Mouse (Mus musculus) c-Kit-positive CD71-positive TER-119-negative erythroid progenitor cells, embryonic 14.5 days (primary cell): Measurements from ENCODE around the gene Tmtc3.
"Not testable (repeated sequence)": the region's sequence is repeated elsewhere in the genome, so short reads cannot be mapped to it uniquely, and the experiment has no call there.

Experiments used
- DNase-seq: peaks from one replicate; pipeline ENCODE4 v3.0.0-alpha.2; 2013; ENCODE audit warnings: low read depth

Gene Tmtc3

DNA sequence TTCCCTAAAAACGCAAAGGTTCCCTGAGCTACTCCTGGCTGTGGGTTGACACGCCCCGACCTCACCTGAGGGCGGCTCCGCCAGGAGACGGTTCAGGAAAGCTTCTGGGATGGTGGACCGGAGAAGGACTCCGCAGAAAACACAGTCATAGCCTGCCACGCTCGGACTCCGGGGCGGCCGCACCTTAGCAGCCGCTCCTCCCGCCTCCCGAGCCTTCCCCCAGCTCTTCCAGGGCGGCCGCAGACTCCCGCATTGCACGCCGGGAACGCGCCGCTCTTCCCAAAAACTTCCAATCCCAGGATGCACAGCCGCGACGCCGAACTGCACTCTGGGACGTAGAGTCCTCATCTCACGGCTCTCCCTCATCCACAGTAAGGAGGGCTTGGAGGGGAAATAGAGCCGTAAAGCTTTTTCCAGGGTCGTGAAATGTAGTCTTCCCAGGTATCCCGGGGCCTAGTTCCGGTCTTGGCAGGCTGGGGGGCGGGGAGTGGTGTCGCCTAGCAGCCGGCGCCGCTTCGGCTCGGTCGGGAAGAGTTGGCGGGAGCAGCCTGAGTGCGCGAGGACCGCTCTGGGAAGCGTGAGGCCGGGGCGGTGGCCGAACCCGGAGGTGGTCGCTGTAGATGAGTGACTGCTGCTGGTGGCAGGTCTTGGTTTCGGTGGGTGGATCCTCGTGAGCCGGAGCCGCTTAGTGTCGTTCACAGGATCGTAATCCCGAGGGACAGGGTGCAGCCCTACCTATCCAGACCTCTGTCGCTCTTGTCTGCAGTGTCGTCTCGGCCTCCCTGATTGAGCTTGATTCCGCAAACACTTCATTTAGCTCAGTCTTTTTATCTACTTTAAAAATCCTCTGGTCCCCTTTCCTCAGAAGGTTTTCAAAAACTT, at the start of gene Tmtc3, which contains the start of gene Cep290:
Gene Tmtc3, minus strand, starts transcription at position 254 of the 882 bp plus-strand sequence.
Gene Cep290, plus strand, starts transcription at position 462 of the 882 bp plus-strand sequence.
- DNase-seq: peak; percentile 93

DNA sequence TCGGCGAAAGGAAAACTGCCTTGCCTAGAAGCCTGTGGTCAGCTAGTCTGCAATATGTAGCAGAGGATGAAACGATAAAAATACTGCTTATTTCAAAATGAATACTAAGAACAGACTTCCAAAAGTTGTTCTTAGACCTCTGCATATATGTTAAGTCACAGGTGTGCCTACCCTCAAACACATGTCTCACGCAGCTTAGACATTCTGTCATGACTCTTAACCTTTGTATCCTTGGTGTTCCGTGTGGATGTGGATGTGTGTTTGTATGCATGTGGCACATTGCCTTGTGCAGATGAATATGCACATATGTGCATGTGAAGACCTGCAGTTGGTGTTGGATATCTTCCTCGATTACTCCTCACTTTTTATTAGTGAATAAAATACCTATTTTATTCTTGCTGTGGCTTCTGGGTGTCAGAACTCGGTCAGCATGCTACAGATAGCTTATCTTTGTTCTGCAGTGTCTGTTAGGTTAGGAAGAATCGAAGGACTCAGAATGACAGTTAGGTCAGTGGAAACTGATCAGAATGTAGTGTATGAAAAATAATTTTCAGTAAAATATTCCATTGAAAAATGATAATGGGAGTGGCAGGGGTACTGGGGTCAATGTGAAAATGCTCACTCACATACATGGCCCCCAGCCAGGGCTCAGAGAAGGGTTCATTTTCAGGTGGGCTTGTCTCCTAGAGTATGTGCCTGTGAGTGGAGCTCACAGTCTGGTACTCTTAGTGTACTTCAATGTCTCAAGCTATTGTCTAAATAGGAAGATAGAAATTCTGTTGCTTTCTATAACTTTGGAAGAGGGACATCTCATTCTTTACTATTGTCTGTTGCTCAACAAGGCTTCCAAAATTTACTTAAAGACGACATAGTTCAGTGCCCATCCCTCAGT, 37.6 kb upstream of the Tmtc3 start:
- peak; percentile 54 for DNase-seq

DNA sequence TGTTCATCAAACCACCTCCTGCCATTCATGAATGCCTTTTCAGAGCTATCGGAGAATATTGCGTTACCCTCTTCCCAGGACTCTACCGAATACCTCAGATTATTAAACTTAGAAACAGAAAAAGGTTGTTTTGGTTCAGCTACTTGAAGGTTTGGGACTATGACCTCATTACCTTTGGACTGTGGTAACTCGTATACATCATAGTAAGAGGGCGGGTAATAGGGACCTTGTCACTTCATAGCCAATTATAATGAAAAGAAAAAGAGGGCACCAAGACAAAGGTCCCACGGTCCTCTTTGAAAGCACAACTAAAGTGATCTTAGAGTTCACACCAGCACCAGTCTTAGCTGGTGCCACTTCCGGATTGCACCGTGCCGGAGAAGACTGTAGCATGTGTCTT, 35.2 kb upstream of the Tmtc3 start:
- DNase-seq: no peak

DNA sequence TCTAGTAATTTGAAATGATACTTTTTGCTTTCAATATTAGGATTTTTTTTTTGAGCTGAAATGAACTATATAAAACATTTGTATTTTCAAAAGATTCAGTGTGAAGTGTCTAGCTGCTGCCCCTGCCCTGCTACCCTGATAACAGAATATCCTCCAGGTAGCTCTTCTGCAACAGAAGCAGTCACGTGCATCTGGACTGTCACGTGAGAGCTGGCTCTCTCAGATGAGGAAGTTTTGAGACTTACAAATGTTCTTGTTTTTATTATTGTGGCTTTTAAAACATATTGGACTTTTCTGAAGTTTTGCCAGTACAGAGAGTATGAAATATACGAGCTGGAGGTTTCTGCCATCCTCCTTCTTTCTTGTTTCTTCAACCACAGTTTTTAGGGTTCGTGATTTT, 34.5 kb upstream of the Tmtc3 start:
- no peak for DNase-seq

DNA sequence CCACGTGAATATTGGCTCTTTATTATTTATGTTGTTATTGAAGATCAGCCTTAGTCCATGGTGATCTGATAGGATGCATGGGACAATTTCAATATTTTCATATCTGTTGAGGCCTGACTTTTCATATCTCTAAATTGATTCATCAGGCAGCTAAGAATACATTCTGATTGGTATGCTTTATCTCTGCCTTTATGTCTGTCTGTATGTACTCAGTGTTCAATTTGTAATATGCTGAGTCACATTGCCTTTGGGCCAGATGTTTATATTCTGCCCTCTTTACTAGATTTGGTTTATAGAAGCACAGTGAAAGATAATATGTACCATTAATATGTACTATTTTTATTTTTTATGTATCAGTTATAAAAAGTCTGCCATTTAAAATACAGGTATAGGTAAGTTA, 21.0 kb upstream of the Tmtc3 start:
- no peak for DNase-seq

DNA sequence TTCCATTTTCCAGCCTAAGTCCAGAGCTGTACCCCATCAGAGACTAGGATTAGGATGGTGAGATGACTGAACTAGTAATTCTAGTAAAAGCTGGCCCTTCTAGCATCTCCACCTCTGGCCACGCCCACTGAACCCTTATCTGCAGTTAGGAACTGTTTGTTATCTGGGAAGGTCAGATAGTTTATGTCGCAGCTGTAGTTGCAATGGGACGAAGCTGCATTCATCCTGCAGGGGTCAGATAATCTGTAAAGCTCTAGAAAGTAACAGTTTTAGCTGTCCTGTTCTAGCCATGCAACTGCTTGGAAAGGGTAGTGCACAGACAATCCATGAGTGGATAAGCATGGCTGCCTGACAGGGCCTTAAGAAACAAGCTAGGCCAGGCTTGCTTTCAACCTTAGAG, 11.2 kb upstream of the Tmtc3 start:
- DNase-seq: peak; percentile 93

DNA sequence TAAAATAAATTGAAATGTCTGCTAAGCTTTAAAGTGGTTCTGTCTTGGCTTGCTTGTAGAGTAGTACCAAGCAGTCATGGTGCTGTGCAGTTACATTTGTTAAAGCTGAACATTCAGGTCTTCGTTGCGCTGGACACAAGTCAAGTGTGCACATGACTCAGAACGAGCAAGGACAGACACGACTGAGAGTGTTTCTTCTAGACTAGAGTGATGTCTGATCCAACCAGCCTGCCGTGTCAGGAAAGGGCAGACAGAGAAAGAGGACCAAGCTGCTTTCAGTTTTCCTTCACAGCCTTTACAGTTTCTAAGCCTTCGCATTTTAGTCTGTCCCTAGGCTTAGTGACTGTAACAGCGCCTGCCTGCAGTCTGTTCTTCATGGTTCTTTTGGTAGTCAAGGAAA, 4.8 kb upstream of the Tmtc3 start:
- DNase-seq: no peak

DNA sequence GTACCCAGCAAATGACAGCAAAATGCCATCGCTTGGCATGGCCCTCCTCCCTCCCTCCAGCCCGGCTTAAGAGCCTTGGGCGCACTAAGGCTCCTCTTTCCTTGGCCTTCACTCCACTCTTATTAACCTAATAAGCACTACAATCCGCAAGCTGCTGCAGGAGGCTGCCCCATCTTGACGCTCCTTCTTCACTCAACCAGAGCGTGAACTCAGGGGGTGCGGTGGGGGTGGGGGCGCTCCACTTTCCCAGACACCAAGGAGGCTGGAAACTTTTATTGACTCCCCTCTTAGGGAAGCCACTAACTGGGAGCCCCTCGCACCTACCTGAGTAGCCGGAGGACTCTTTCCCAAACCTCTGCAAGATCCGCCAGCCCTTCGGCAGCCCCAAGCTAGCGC, 451 bp downstream of the Tmtc3 start:
- no peak for DNase-seq

DNA sequence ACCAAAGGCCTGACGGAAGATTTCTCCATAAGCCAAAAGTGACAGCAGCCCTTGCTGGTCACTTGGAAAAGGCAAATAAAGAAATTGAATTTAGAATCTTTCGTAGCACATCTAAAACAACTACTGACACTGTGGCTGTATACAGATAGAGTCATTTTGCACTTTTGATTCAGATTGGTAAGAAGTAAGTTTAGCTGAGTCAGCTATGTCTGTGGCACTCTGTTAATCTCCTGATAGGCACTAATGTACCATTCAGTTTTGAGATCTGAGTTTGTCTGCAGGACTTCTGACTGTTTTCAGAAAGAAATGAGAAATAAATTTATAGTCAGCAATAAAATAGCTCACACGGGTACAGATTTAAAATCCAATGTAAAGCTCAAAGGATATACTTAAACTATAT, 7.6 kb downstream of the Tmtc3 start:
- no peak for DNase-seq

DNA sequence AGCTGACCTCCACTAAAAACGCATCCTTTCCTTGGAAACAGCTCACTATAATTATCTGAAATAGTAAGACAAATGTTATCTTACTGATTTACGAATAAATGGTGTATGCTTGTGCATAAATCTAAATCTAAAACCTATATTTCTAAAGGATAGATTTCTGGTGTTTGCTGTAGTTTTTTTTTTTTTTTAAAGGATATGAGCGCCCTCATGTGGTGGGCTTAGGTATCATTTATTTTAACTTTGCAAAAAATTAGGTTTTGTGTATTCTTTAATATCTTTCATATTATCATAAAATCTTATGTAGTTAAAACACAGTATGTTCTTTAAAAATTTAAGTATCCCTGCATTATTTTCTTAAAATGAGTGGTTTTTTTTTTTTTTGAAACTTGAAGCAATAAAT, 12.1 kb downstream of the Tmtc3 start:
- no peak for DNase-seq

DNA sequence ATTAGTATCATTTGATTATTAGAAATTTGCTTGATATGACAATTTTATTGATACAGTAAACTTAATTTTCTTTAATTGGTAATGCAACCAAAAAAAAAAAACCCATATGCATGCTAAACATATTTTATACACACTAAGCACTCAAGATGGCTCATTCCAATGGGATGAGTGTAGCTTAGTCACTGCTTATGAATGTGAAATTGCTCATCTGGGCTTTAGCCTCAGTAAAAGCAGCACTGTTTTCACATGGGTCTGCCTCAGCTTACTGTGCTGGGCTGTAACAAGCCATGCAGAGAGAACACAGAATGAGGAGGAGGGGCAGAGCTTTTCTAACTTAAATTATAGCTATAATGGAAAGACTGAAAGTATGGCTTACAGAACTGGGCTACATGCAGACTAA, 26.6 kb downstream of the Tmtc3 start:
- DNase-seq: no peak

DNA sequence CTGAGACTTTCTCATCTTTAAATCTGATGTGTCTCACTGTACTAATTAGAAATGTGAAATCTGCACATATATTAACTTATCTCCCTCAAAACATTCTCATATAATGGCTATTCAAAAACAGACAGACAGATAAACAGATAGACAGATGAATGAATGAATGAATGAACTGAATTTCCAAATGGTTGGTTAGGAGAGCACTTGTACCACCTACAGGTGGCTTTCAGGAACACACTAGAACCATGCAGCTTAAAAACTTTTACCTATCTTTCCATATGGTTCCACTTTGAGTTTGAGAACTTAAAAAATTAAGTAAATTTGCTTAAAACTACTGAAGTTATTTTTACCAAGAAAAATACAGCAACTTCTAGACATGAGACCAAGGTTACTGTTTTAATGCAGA, 37.8 kb downstream of the Tmtc3 start:
- DNase-seq: no peak

DNA sequence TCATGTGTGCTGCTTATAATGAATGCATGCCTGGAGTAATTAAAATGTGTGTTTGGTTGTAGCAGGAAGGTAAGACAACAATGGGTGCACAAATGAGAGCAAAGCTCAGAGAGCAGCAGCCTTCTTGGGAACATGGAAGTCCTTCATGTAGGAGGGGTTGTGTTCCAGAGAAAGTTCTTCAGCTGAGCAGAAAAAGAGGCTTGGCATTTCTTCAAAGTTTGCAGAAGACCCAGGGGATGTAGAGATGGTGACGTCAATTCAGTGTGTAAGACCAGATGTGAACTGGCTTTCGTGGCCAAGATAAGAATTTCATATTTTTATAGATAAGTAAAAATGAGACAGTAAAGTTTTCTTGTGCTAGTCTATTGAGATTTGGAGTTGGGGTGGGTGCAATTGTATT, 59.6 kb downstream of the Tmtc3 start:
- DNase-seq: no peak

DNA sequence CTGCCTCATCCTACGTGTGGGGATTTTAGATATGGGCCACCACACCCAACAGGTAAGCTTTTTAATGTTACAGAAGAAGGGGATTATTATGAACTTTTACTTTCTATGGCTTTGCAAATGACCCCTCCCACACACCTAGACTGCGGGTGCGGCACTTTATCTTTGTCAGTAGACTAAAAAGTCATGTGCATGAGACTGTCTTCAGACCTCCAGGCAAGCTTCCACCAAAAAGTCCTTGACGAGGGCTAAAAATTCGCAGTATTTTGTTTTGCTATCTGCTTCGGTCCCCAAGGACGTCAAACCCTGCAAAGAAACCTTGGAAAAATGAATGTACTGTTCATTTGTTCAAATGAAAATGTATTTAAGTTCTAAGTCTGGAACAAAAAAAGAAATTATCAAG, 71.6 kb downstream of the Tmtc3 start:
- DNase-seq: no peak

DNA sequence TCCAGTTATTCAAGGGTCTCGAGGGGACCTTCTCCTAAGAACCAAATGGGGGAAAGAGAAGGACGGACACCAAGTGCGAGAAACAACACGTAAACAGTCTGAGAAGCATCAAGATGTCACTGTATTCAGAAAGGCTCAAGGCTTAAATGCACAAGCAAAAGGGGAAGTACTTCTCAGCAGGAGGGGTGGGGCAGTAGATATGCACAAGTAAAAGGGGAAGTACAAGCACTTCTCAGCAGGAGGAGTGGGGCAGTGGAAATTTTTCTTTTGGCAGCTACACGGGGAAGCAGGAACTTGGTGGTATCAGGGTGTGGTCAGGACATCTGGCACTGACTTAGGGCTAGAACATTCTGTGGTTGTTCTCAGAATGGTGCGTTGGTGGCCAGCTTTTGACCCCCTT, 84.8 kb downstream of the Tmtc3 start:
- not testable (repeated sequence) for DNase-seq
